Mouse (Mus musculus) lung, postnatal 0 days (tissue): ENCODE measurements at regions not wholly inside any gene's neighbourhood (a gene's known extent, or its start where the extent isn't known, plus 50 kb on each side); places are given as distances from the start of the nearest gene placed in this dataset.

Experiments
- ATAC-seq: fragments of 200-750 bp; cut with Nextera tagmentation; 2 replicates; pipeline ENCODE4 v1.8.0; 2017; ENCODE audit warnings: moderate library complexity
- DNase-seq: peaks from one replicate; pipeline ENCODE4 v3.0.0-alpha.2; 2016; ENCODE audit warnings: low spot score
- H3K27ac ChIP-seq: fragments of 300-500 bp; sonication (generic); 2 replicates; pipeline ENCODE4 v1.5.1; 2014; ENCODE audit warnings: antibody characterized with exemption, mild to moderate bottlenecking, low read length, mixed read lengths
- H3K27me3 ChIP-seq: fragments of 300-500 bp; sonication (generic); replicated peaks from 2 replicates; pipeline ENCODE4 v1.6.1; 2014; ENCODE audit warnings: low read length, mixed read lengths; ENCODE audit not compliant: insufficient read depth
- H3K36me3 ChIP-seq: fragments of 300-500 bp; sonication (generic); 2 replicates; pipeline ENCODE4 v1.6.1; 2014; ENCODE audit warnings: low read length, mixed read lengths; ENCODE audit not compliant: insufficient read depth
- H3K4me1 ChIP-seq: fragments of 300-500 bp; sonication (generic); 2 replicates; pipeline ENCODE4 v1.6.1; 2014; ENCODE audit warnings: antibody characterized with exemption, low read depth, low read length, mixed read lengths; ENCODE audit not compliant: insufficient read depth
- H3K4me2 ChIP-seq: fragments of 300-500 bp; sonication (generic); replicated peaks from 2 replicates; pipeline ENCODE4 v1.6.1; 2014; ENCODE audit warnings: low read depth, mild to moderate bottlenecking, low read length, moderate library complexity, mixed read lengths
- H3K4me3 ChIP-seq: fragments of 300-500 bp; sonication (generic); 2 replicates; pipeline ENCODE4 v1.5.1; 2014; ENCODE audit warnings: low read depth, low read length
- H3K9ac ChIP-seq: fragments of 300-500 bp; sonication (generic); replicated peaks from 2 replicates; pipeline ENCODE4 v1.6.1; 2014; ENCODE audit warnings: low read depth, mild to moderate bottlenecking
- H3K9me3 ChIP-seq: fragments of 300-500 bp; sonication (generic); 2 replicates; pipeline ENCODE4 v1.6.1; 2016; ENCODE audit warnings: low read length, mixed read lengths
- CTCF ChIP-seq: IDR thresholded peaks from 2 replicates; pipeline ENCODE4 v1.5.1; 2016; ENCODE audit warnings: antibody characterized with exemption, mild to moderate bottlenecking
- EP300 ChIP-seq: IDR thresholded peaks from 2 replicates; pipeline ENCODE4 v1.6.1; 2016; ENCODE audit warnings: antibody characterized with exemption, mild to moderate bottlenecking, control low read depth
- WGBS: fragments of 180-500 bp; shearing (Covaris S2); extraction: QIAGEN DNeasy Blood & Tissue Kit; methylation state at CpG from one replicate; pipeline ENCODE4 v1.1.7; 2014; 5-methylcytosine and 5-hydroxymethylcytosine counted together

DNA sequence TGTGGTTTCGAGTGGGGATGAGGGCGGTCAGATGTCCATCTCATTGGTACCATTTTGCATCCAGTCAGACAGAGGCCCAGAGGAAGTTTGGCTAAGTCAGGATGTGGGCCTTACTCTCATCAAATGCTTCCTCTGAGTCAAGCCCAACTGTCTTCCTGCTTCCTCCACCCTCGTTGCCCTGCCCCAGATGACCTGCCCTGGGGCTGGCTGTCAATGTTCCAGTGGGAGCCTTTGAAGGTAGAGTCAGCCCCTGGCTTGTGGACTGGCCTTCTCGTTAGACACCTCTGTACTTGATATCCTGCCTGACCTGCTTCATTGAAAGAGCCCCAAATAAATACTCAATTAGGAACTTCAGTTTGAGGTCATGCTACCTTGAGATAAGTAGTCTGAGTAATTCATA lies 179.4 kb downstream of the Plpp3 start:
- no peaks in the 10 kb centered on the region for H3K27me3 ChIP-seq
- no peak for DNase-seq
- H3K27ac ChIP-seq, result no peak overlapping the region
- no peak overlapping the region for H3K4me3 ChIP-seq
- H3K9me3 ChIP-seq, result no peaks in the 10 kb centered on the region
- H3K36me3 ChIP-seq, result no peaks in the 10 kb centered on the region
- no peaks in the 10 kb centered on the region for H3K4me1 ChIP-seq
- TF ChIP-seq EP300, result no peak
- no peak for TF ChIP-seq CTCF
- H3K9ac ChIP-seq, result no peak overlapping the region
- WGBS, result 67% methylated on average over 4 of the region's 4 CpGs
- ATAC-seq, result no peak
- H3K4me2 ChIP-seq, result no peak overlapping the region

DNA sequence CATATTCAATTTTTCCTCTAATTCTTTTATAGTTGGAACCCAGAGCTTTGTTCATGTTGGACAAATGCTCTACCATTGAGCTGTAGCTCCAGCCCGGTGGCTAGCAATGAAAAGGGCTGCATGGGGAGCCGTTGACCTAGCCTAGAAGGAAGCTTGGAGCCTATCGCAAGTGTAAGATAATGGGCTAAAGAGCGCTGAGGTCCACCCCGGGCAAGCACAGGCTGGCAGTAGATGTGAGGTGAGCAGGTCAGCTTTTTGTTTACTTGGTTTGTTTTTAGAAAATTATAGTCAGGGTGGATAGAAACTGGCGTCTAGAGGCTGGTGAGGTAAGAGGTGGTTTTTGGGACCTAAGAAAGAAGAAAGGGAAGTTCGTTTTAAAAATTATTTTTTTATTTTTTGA lies 181.0 kb downstream of the Plpp3 start:
- Histone ChIP-seq H3K36me3 (no peaks in the 10 kb centered on the region), H3K4me1 (no peaks in the 10 kb centered on the region), H3K9ac (no peak overlapping the region), H3K27ac (no peak overlapping the region), H3K27me3 (no peaks in the 10 kb centered on the region), H3K4me3 (no peak overlapping the region), H3K9me3 (no peaks in the 10 kb centered on the region), H3K4me2 (no peak overlapping the region)
- TF ChIP-seq CTCF (no peak), EP300 (no peak)
- WGBS, result 62% methylated on average over 7 of the region's 7 CpGs
- DNase-seq (no peak), ATAC-seq (no peak)

DNA sequence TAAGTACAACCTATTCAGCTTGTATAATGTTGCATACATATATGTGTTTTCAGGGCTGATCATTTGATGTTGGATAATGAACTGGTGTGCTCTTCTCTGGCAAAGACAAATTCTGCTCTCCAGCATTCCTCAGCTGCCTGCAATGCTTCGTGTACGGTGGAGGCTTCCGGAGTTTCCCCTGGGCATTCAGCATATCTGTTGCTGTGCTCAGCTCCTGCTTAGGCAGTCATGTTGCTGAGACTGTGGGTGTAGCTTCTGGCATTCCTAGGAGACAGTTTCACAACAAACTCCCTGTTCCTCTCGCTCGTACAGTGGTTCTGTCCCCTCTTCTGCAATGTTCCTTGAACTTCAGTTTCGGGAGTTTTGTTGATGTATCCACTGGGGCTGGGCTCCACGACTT lies 181.7 kb downstream of the Plpp3 start:
- no peaks in the 10 kb centered on the region for H3K4me1 ChIP-seq
- no peaks in the 10 kb centered on the region for H3K27me3 ChIP-seq
- ATAC-seq (no peak), DNase-seq (peak; percentile 24)
- H3K4me3 ChIP-seq, result no peak overlapping the region
- H3K9me3 ChIP-seq, result no peaks in the 10 kb centered on the region
- no peak overlapping the region for H3K27ac ChIP-seq
- no peak overlapping the region for H3K9ac ChIP-seq
- no peak for TF ChIP-seq CTCF
- no peak for TF ChIP-seq EP300
- WGBS, result 50% methylated on average over 7 of the region's 7 CpGs
- no peak overlapping the region for H3K4me2 ChIP-seq
- H3K36me3 ChIP-seq, result no peaks in the 10 kb centered on the region

DNA sequence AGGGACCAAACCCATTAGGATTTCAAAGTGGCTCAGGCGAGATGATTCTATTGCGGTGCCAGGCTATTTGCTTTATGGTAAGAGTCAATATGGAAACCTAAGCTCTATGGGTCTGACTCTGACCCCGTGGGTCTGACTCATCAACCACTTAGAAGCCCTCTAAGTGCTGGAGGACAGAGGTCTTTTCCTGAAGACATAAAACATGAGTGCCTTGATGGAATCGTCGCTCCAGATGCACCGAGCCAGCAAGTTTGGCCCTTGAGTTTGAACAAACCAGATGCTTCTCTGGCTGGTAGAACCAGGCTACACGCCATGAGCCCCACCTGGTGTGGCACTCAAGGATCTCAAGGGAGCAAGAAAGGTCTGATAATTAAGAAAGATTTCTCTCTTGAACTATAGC lies 184.1 kb downstream of the Plpp3 start:
- H3K9ac ChIP-seq, result no peak overlapping the region
- ATAC-seq (no peak), DNase-seq (no peak)
- no peaks in the 10 kb centered on the region for H3K9me3 ChIP-seq
- no peak overlapping the region for H3K4me2 ChIP-seq
- TF ChIP-seq CTCF, result no peak
- no peak overlapping the region for H3K27ac ChIP-seq
- H3K4me1 ChIP-seq, result no peaks in the 10 kb centered on the region
- no peak overlapping the region for H3K4me3 ChIP-seq
- H3K36me3 ChIP-seq, result no peaks in the 10 kb centered on the region
- no peaks in the 10 kb centered on the region for H3K27me3 ChIP-seq
- 75% methylated on average over 7 of the region's 7 CpGs for WGBS

DNA sequence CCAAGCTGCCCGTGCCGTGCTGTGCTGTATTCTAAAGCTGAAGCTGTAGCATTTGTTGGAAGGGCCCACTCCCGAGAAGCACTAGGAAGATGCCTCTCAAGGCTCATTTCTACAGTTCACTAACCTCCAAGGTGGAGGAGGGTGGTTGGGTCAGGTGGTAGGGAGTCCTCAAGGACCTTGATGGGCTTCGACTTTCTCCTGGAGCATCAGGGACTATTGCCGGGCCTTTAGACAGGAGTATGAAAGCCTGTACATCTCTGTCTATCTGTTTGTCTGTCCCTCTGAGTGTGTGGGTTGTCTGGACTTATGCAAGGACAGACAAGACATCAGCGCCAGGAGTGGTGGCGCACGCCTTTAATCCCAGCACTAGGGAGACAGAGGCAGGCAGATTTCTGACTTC lies 189.7 kb downstream of the Plpp3 start:
- TF ChIP-seq EP300, result no peak
- TF ChIP-seq CTCF, result no peak
- H3K4me2 ChIP-seq, result no peak overlapping the region
- ATAC-seq (no peak), DNase-seq (no peak)
- H3K9me3 ChIP-seq, result no peaks in the 10 kb centered on the region
- no peaks in the 10 kb centered on the region for H3K4me1 ChIP-seq
- H3K9ac ChIP-seq, result no peak overlapping the region
- H3K36me3 ChIP-seq, result no peaks in the 10 kb centered on the region
- 93% methylated on average over 8 of the region's 8 CpGs for WGBS
- no peak overlapping the region for H3K4me3 ChIP-seq
- H3K27me3 ChIP-seq, result no peaks in the 10 kb centered on the region
- H3K27ac ChIP-seq, result no peak overlapping the region

DNA sequence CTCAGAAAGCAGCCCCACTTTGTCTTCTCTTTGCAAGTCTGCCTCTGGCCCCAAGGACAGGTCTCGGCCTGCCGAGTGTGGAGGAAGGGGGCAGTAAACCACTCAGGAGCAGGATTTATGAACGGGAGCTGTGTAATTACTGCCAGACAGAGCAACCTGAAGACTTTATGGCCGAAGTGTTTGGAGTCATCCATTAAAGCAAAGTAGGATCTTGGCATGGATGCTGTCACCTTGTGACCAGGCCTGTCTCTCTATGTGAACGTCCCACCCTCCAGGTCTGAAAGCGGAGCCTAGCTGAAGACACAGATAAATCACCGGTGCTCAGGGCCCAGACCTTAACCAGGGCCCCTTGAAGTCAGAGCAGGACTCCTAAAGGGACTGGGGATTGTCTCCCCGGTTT lies 190.8 kb downstream of the Plpp3 start:
- no peak for ATAC-seq
- H3K4me1 ChIP-seq, result no peaks in the 10 kb centered on the region
- H3K27me3 ChIP-seq, result no peaks in the 10 kb centered on the region
- H3K4me3 ChIP-seq, result no peak overlapping the region
- no peak overlapping the region for H3K4me2 ChIP-seq
- TF ChIP-seq EP300 (no peak), CTCF (no peak)
- H3K9me3 ChIP-seq, result no peaks in the 10 kb centered on the region
- H3K27ac ChIP-seq, result no peak overlapping the region
- WGBS, result 68% methylated on average over 8 of the region's 8 CpGs
- DNase-seq, result no peak
- H3K36me3 ChIP-seq, result no peaks in the 10 kb centered on the region
- H3K9ac ChIP-seq, result no peak overlapping the region
